Mouse (Mus musculus) C2C12 (cell line): ENCODE data around the gene Olfr553. TPM values are rescaled to one million over a fixed set of nuclear protein-coding genes. Genes with fewer than 3 reads are reported as not detected.
"Not testable (repeated sequence)": the region's sequence is repeated elsewhere in the genome, so short reads cannot be mapped to it uniquely, and the experiment has no call there.

ENCODE experiments used
- H3K27me3 ChIP-seq: one replicate; pipeline ENCODE4 v1.6.1; 2011; ENCODE audit not compliant: control insufficient read depth, insufficient read depth, insufficient read length
- H3K36me3 ChIP-seq: one replicate; pipeline ENCODE4 v1.6.1; 2011; ENCODE audit not compliant: control insufficient read depth, insufficient read depth
- H3K4me3 ChIP-seq: one replicate; pipeline ENCODE4 v1.5.1; 2011; ENCODE audit warnings: mild to moderate bottlenecking, control low read depth; ENCODE audit not compliant: poor library complexity, insufficient read depth, severe bottlenecking
- H3K79me2 ChIP-seq: one replicate; pipeline ENCODE4 v1.6.1; 2011; ENCODE audit not compliant: control insufficient read depth, insufficient read depth
- H3K79me3 ChIP-seq: one replicate; pipeline ENCODE4 v1.6.1; 2011; ENCODE audit warnings: low read depth, control low read depth
- H3ac ChIP-seq: one replicate; pipeline ENCODE3; 2011; ENCODE audit warnings: low read depth; ENCODE audit not compliant: control insufficient read depth, insufficient read length
- CEBPB ChIP-seq: IDR thresholded peaks from one replicate; pipeline ENCODE4 v1.6.1; 2011; ENCODE audit warnings: low read depth, mild to moderate bottlenecking, control low read depth, moderate library complexity
- CTCF ChIP-seq: IDR thresholded peaks from one replicate; pipeline ENCODE4 v1.5.1; 2011; ENCODE audit not compliant: control insufficient read depth, insufficient read depth, insufficient read length
- FOSL1 ChIP-seq: IDR thresholded peaks from one replicate; pipeline ENCODE4 v1.8.0; 2011; ENCODE audit warnings: mild to moderate bottlenecking, low read length; ENCODE audit not compliant: poor library complexity, insufficient read depth, severe bottlenecking
- MAX ChIP-seq: IDR thresholded peaks from one replicate; pipeline ENCODE4 v1.6.1; 2011; ENCODE audit warnings: mild to moderate bottlenecking, control low read depth
- MYOD1 ChIP-seq: IDR thresholded peaks from one replicate; pipeline ENCODE4 v1.6.1; 2011; ENCODE audit warnings: low read depth; ENCODE audit not compliant: control insufficient read depth, insufficient read length
- MYOG ChIP-seq: IDR thresholded peaks from one replicate; pipeline ENCODE4 v1.6.1; 2011; ENCODE audit not compliant: control insufficient read depth, insufficient read length; ENCODE audit errors: extremely low read depth
- USF1 ChIP-seq: IDR thresholded peaks from one replicate; pipeline ENCODE4 v1.6.1; 2011; ENCODE audit warnings: low read depth, mild to moderate bottlenecking, control low read depth, moderate library complexity
- long read RNA-seq, 2 experiments: library from polyadenylated mRNA; unstranded; transcript quantifications; one replicate each; pipeline ENCODE4 v2.0.0; 2019 to 2020
- polyA plus RNA-seq: library from polyadenylated mRNA; unstranded; fragments of >200 nt; fragmentation: generic; extraction: Trizol; gene quantifications from one replicate; pipeline ENCODE4 v1.2.1, GENCODE M21; 2012; ENCODE audit warnings: missing spikeins

The Olfr553 gene
- polyA plus RNA-seq: not detected
- long read RNA-seq, experiment 1: 0 reads
- long read RNA-seq, experiment 2: 0 reads

DNA sequence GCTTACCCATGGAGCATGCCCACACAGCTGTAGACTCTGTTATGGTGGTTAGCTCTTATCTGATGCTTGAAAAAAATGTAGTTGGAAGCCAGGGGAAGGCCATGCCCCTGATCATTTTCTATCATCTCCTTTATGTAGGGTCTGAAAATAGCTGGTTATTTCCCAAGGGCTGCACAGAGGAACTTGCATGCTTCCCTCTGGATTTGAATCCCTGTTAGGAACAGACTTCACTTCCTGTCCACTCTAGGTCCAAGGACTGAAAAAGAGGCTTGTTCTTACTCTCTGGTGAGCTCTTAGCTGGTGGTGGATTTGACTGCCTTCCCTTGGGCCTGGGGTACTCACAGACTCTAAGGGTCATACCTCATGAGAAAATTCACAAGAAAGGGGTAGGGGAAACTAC, at the start of gene Olfr553:
Gene Olfr553, minus strand, starts transcription at position 101 of the 400 bp plus-strand sequence.
- Histone ChIP-seq H3K36me3 (no peaks in the 10 kb centered on the region), H3K79me2 (no peaks in the 10 kb centered on the region), H3K4me3 (no peak within 1 kb of the TSS), H3ac (no peak within 1 kb of the TSS), H3K27me3 (no peaks in the 10 kb centered on the region), H3K79me3 (no peaks in the 10 kb centered on the region)
- no peak for TF ChIP-seq MYOG
- TF ChIP-seq CEBPB: no peak
- no peak for TF ChIP-seq MAX
- no peak for TF ChIP-seq MYOD1
- TF ChIP-seq FOSL1: no peak
- TF ChIP-seq USF1: no peak
- TF ChIP-seq CTCF: no peak

DNA sequence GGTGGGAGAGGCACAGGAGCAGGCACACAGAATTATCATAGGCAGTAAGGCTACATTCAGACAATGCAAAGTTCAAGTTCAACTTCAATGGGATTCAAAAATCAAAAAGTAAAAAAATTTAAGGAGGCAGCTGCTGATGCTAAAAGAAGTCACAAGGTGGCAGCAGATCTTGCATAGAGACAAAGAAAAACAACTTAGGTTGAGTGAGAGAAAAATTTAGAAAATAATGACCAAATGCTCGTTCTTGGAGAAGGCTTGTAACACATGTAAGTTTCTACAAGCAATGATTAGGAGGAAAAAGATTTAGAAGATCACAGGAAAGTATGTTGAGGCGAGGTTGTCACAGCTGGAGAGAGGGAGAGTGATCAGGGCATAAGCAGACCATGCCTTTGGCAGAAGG, 47.4 kb upstream of the Olfr553 start:
- H3ac ChIP-seq: no peak overlapping the region
- H3K79me2 ChIP-seq: no peaks in the 10 kb centered on the region
- H3K27me3 ChIP-seq: no peaks in the 10 kb centered on the region
- H3K4me3 ChIP-seq: no peak overlapping the region
- TF ChIP-seq CTCF: no peak
- TF ChIP-seq CEBPB: no peak
- no peak for TF ChIP-seq FOSL1
- H3K36me3 ChIP-seq: no peaks in the 10 kb centered on the region
- H3K79me3 ChIP-seq: no peaks in the 10 kb centered on the region

DNA sequence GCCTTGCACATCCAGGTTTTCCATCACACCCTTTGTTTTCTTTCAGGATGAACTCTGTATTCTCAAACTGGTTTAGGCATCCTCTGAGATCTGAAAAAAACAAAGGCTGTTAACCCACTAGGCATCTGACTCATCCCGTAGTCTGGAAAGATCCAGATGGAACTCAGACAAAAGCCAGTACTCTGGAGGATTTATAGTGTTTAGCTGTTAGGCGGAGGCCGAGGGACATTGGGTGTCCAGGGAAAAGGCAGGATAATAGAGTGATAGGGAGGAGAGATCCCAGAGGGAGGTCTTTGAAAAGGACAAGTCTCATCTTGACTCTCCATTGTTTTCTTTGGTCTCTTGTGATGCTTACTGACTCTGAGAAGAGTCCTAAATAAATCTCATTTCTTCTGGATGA, 46.6 kb upstream of the Olfr553 start, which contains the start of gene Olfr556:
Gene Olfr556, plus strand, starts transcription at position 301 of the 400 bp plus-strand sequence.
- TF ChIP-seq MYOD1 (no peak), MYOG (no peak), USF1 (no peak), CEBPB (no peak), MAX (no peak), FOSL1 (no peak), CTCF (no peak)
- H3K79me3 ChIP-seq: no peaks in the 10 kb centered on the region
- H3K79me2 ChIP-seq: no peaks in the 10 kb centered on the region
- H3K27me3 ChIP-seq: no peaks in the 10 kb centered on the region
- H3K4me3 ChIP-seq: no peak within 1 kb of the TSS
- no peak within 1 kb of the TSS for H3ac ChIP-seq
- no peaks in the 10 kb centered on the region for H3K36me3 ChIP-seq

DNA sequence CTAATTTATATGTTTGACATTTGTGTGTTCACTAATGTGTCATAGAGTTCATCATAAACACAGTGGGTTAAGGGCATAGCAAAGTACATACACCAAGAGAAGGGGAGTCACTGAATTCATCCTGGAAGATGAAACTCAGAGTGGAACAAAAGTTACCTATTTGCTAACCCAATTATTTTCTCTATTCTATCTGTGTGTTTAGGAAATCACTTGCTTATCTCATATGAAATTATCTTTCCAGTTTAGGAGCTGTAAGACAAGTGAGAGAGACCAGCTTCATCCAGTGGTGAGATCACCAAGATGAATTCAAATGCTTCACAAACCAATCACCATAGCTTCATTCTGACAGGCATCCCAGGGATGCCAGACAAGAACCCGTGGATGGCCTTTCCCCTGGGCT, 40.5 kb upstream of the Olfr553 start, which contains the start of gene Olfr555:
Gene Olfr555, plus strand, starts transcription at position 301 of the 400 bp plus-strand sequence.
- no peaks in the 10 kb centered on the region for H3K79me2 ChIP-seq
- no peaks in the 10 kb centered on the region for H3K36me3 ChIP-seq
- H3K4me3 ChIP-seq: no peak within 1 kb of the TSS
- TF ChIP-seq MYOG (no peak), CTCF (no peak), USF1 (no peak), CEBPB (no peak), MYOD1 (no peak), MAX (no peak), FOSL1 (no peak)
- no peak within 1 kb of the TSS for H3ac ChIP-seq
- H3K79me3 ChIP-seq: no peaks in the 10 kb centered on the region
- no peaks in the 10 kb centered on the region for H3K27me3 ChIP-seq

DNA sequence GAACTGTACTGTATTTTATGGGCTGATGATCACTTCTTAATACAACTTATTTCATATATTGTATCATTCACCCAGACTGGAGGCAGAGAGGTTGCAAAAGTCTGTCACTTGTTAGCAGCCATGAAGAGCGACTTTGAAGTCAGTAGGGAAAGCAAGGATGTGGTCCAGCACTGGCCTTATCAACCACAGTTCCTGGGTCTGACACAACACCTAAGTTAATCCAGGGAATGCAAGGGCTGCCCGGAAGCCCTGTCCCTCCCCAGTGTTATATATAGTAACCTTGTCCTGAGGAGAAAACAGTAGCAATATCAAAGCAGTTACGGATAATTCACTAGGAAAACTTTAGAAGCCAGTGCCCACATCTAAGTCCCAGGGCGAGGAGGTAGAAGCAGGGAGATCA, 26.9 kb upstream of the Olfr553 start:
- not testable (repeated sequence) for H3ac ChIP-seq, H3K27me3 ChIP-seq, H3K79me3 ChIP-seq, H3K36me3 ChIP-seq, H3K4me3 ChIP-seq, H3K79me2 ChIP-seq

DNA sequence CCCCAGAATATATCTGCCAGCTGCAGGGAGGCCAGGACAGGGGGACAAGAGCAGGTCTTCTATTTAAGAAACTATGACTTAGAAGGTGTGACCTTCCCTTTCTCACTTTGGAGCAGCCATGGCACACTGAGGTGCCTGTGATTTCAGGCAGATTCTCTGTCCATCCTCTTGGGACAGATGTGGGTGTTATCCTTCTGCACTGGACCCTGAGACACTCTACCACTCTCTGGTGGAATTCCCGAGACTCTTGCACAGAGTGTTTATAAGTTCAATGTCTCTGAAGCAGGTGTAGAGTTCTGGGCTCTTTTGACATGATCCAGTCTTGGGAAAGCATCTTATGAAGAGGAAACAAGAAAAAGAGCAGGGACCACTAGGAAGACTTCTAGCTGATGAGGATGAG, 20.1 kb upstream of the Olfr553 start, which contains the start of gene Olfr554:
Gene Olfr554, plus strand, starts transcription at position 301 of the 400 bp plus-strand sequence.
- no peaks in the 10 kb centered on the region for H3K79me2 ChIP-seq
- no peak within 1 kb of the TSS for H3K4me3 ChIP-seq
- H3K36me3 ChIP-seq: no peaks in the 10 kb centered on the region
- H3K27me3 ChIP-seq: no peaks in the 10 kb centered on the region
- TF ChIP-seq MYOD1 (no peak), MAX (no peak), USF1 (no peak), MYOG (no peak), CEBPB (no peak), FOSL1 (no peak), CTCF (no peak)
- H3K79me3 ChIP-seq: no peaks in the 10 kb centered on the region
- H3ac ChIP-seq: no peak within 1 kb of the TSS
